Mouse (Mus musculus) lung, embryonic 14.5 days (tissue): Measurements from ENCODE around the gene Rxra. TPM values are rescaled to one million over a fixed set of nuclear protein-coding genes. Genes with fewer than 3 reads are reported as not detected.

Source experiments
- ATAC-seq: fragments of 200-750 bp; cut with Nextera tagmentation; 2 replicates; pipeline ENCODE4 v1.8.0; 2017; ENCODE audit warnings: mild to moderate bottlenecking, moderate TSS enrichment, moderate library complexity; ENCODE audit not compliant: insufficient read depth
- DNase-seq: peaks from one replicate; pipeline ENCODE4 v3.0.0-alpha.2; 2015
- H3K27ac ChIP-seq: fragments of 300-500 bp; sonication (generic); 2 replicates; pipeline ENCODE4 v1.5.1; 2014; ENCODE audit warnings: low read depth, mild to moderate bottlenecking, moderate library complexity
- H3K27me3 ChIP-seq: fragments of 300-500 bp; sonication (generic); 2 replicates; pipeline ENCODE4 v1.6.1; 2014; ENCODE audit warnings: low read length, control low read depth; ENCODE audit not compliant: insufficient read depth
- H3K36me3 ChIP-seq: fragments of 300-500 bp; sonication (generic); 2 replicates; pipeline ENCODE4 v1.6.1; 2014; ENCODE audit warnings: control low read depth; ENCODE audit not compliant: insufficient read depth
- H3K4me1 ChIP-seq: fragments of 300-500 bp; sonication (generic); 2 replicates; pipeline ENCODE4 v1.6.1; 2014; ENCODE audit warnings: antibody characterized with exemption, control low read depth; ENCODE audit not compliant: insufficient read depth
- H3K4me2 ChIP-seq: fragments of 300-500 bp; sonication (generic); 2 replicates; pipeline ENCODE4 v1.6.1; 2014; ENCODE audit warnings: mild to moderate bottlenecking
- H3K4me3 ChIP-seq: fragments of 300-500 bp; sonication (generic); 2 replicates; pipeline ENCODE4 v1.5.1; 2014; ENCODE audit warnings: low read depth, low read length
- H3K9ac ChIP-seq: fragments of 300-500 bp; sonication (generic); 2 replicates; pipeline ENCODE4 v1.6.1; 2014
- H3K9me3 ChIP-seq: fragments of 300-500 bp; sonication (generic); 2 replicates; pipeline ENCODE4 v1.6.1; 2016; ENCODE audit warnings: low read depth, low read length, control low read depth
- CTCF ChIP-seq: IDR thresholded peaks from 2 replicates; pipeline ENCODE4 v1.5.1; 2016; ENCODE audit warnings: antibody characterized with exemption, low read depth
- WGBS: fragments of 180-500 bp; shearing (Covaris S2); extraction: QIAGEN DNeasy Blood & Tissue Kit; methylation state at CpG from one replicate; pipeline ENCODE4 v1.1.7; 2014; 5-methylcytosine and 5-hydroxymethylcytosine counted together
- polyA plus RNA-seq: library from polyadenylated mRNA; unstranded; fragments of >200 nt; fragmentation: Nextera tagmentation; extraction: Ambion mirVana; gene quantifications from 2 replicates; pipeline ENCODE4 v1.2.1, GENCODE M21; 2014

Gene Rxra
- polyA plus RNA-seq, 1 experiment from 2014 or later = 10.3 TPM

GRCm38 (mm10) chr2:27746854-27747253, 70.6 kb downstream of the Rxra start:
- no peak for TF ChIP-seq CTCF
- H3K9me3 ChIP-seq = no peaks in the 10 kb centered on the region
- H3K4me2 ChIP-seq = no peak overlapping the region
- peaks cover 48% of the 10 kb centered on the region for H3K4me1 ChIP-seq
- DNase-seq (no peak), ATAC-seq (no peak)
- no peaks in the 10 kb centered on the region for H3K27me3 ChIP-seq
- peaks cover 66% of the 10 kb centered on the region for H3K36me3 ChIP-seq
- peak overlapping the region; percentile 9; the same call in 1 of the 2 replicates for H3K27ac ChIP-seq
- H3K4me3 ChIP-seq = no peak overlapping the region
- 60% methylated on average over 2 of the region's 2 CpGs for WGBS
- H3K9ac ChIP-seq = no peak overlapping the region

GRCm38 (mm10) chr2:27748984-27749383, 72.7 kb downstream of the Rxra start:
- Histone ChIP-seq H3K4me2 (no peak overlapping the region), H3K4me1 (peaks cover 51% of the 10 kb centered on the region), H3K4me3 (no peak overlapping the region), H3K9me3 (no peaks in the 10 kb centered on the region), H3K9ac (no peak overlapping the region), H3K36me3 (peaks cover 70% of the 10 kb centered on the region), H3K27ac (no peak overlapping the region), H3K27me3 (no peaks in the 10 kb centered on the region)
- DNase-seq (no peak), ATAC-seq (no peak)
- 77% methylated on average over 11 of the region's 11 CpGs for WGBS
- no peak for TF ChIP-seq CTCF

DNA sequence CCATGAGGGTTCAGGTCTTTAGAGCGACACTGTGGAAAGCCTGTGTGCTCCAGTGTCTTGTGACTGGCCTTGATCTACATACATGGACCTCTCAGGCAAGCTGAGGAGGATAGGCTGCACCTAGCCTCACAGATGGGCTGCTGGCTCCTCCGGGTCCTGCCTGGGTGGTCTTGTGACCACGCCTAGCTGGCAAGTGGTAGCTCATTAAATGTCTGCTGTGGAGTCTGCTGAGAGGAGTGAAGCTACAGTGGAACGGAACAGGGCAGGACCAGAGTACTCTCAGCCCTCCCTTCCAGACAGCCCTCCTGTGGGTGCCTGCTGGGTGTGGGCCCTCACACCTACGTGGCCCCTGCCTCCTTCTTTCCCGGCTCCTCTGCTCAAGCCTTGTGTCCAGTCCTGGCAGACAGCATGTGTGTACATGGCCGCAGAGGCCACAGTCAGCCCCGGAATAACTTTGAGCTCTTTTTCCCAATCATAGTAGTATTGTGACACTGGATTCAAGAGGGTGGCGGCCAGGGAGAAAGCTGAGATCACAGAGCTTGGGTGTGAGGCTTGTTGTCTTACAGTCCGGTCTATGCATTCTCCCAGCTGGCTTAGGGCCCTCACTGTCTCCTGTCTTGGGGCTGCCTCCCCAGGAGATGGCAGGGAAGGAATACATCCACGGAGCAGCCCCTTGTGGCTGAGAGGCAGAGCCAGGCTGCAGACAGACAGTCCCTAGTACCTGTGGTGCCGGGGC, 74.3 kb downstream of the Rxra start:
- peak; percentile 61 for DNase-seq
- WGBS = 46% methylated on average over 12 of the region's 12 CpGs
- peaks cover 81% of the 10 kb centered on the region for H3K36me3 ChIP-seq

DNA sequence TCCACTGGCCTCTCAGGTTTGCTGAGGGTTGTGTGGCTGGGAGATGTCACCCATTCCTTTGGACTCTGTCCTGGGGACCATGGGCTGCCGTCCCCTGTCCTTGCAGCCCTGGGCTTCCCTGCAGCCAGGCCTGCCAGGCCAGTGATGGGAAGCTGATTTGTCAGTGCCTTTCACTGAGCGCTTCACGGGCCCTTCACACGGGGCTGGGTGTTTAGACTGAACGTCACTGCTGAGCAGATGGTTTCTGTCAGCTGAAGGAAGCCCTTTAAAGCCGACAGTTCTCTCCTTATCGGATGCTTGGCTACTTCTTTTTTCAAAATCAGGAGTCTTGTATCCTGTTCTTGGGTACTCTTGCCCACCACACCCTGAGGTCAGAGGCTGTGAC, 74.9 kb downstream of the Rxra start:
- WGBS = 26% methylated on average over 7 of the region's 7 CpGs
- Histone ChIP-seq H3K27ac (peak overlapping the region; percentile 86), H3K9me3 (no peaks in the 10 kb centered on the region), H3K9ac (peak overlapping the region; percentile 20; the same call in 1 of the 2 replicates), H3K4me3 (no peak overlapping the region), H3K4me1 (peaks cover 31% of the 10 kb centered on the region), H3K27me3 (no peaks in the 10 kb centered on the region), H3K4me2 (no peak overlapping the region), H3K36me3 (peaks cover 86% of the 10 kb centered on the region)
- TF ChIP-seq CTCF = no peak
- peak; percentile 91 for DNase-seq
- ATAC-seq = peak; percentile 78

More for the DNA sequence above, 74.3 kb downstream of the Rxra start:
- peaks cover 36% of the 10 kb centered on the region for H3K4me1 ChIP-seq
- peak overlapping the region; percentile 20; the same call in 1 of the 2 replicates for H3K9ac ChIP-seq
- H3K27me3 ChIP-seq = no peaks in the 10 kb centered on the region
- ATAC-seq = peak; percentile 23
- no peaks in the 10 kb centered on the region for H3K9me3 ChIP-seq
- no peak overlapping the region for H3K4me2 ChIP-seq
- TF ChIP-seq CTCF = no peak; the same call in 1 of the 2 replicates
- H3K27ac ChIP-seq = peak overlapping the region; percentile 86
- H3K4me3 ChIP-seq = no peak overlapping the region

DNA sequence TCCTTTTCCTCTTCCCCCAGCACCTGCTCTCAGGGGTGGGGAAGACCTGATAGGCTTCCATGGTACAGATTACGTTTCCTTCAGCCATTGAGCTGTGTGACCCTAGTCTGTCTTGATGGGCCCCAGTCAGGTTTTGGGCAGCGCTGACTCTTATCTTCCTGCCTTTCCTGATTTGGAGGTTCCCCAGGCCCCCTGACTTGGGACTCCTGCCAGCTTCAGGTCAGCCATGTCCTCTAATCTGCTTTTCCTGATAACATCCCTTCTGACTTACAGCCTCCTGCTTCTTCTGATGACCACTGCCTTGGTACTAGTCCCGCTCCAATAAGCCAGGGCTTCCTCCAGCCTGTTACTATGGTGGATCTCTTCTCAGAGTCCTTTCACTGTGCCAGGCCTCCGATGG, 75.6 kb downstream of the Rxra start:
- no peak overlapping the region for H3K4me2 ChIP-seq
- H3K27me3 ChIP-seq = no peaks in the 10 kb centered on the region
- no peak for TF ChIP-seq CTCF
- 77% methylated on average over 4 of the region's 4 CpGs for WGBS
- peaks cover 89% of the 10 kb centered on the region for H3K36me3 ChIP-seq
- no peak overlapping the region for H3K9ac ChIP-seq
- no peak for DNase-seq
- H3K9me3 ChIP-seq = no peaks in the 10 kb centered on the region
- ATAC-seq = no peak
- H3K27ac ChIP-seq = no peak overlapping the region
- H3K4me1 ChIP-seq = peaks cover 24% of the 10 kb centered on the region
- H3K4me3 ChIP-seq = no peak overlapping the region

- Histone ChIP-seq H3K4me2 (no peak overlapping the region), H3K9ac (no peak overlapping the region), H3K27me3 (no peaks in the 10 kb centered on the region), H3K4me1 (peaks cover 41% of the 10 kb centered on the region), H3K4me3 (no peak overlapping the region), H3K36me3 (peaks cover 86% of the 10 kb centered on the region), H3K27ac (no peak overlapping the region), H3K9me3 (no peaks in the 10 kb centered on the region)
- TF ChIP-seq CTCF = no peak
- no peak for DNase-seq
- WGBS = 91% methylated on average over 9 of the region's 9 CpGs
- ATAC-seq = no peak
Measured at GRCm38 (mm10) chr2:27754094-27754493, 77.9 kb downstream of the Rxra start.

DNA sequence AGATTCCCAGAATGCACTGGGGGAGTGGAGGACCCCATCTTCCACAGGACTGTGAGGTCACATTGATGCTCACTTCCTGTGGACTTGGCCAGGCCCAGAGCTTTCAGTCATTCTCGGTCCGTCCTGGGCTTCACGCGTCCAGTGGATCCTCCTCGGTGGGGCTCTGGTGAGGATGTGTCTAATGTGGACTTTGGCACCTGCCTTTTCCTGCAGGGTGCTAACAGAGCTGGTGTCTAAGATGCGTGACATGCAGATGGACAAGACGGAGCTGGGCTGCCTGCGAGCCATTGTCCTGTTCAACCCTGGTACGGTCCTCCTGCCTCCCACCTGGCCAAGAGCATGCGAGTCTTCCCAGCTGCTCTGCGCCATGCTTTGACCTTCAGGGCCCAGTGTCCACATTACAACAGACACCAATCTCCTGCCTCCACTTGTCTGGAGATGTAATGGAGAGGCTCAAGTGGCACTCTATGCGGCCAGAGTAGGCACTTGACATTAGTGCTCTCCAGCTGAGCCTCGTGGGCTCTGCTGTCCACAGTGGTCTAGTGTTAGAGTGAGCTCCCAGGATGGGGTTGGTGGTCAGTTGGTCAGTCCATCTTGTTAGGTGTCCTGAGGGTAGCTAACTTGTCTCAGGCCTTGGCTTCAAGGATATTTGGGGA, 79.9 kb downstream of the Rxra start:
- ATAC-seq (no peak), DNase-seq (no peak)
- Histone ChIP-seq H3K9me3 (no peaks in the 10 kb centered on the region), H3K9ac (no peak overlapping the region), H3K4me3 (no peak overlapping the region), H3K36me3 (peaks cover 86% of the 10 kb centered on the region), H3K27me3 (no peaks in the 10 kb centered on the region), H3K4me1 (peaks cover 36% of the 10 kb centered on the region), H3K4me2 (no peak overlapping the region), H3K27ac (no peak overlapping the region)
- 79% methylated on average over 13 of the region's 13 CpGs for WGBS
- TF ChIP-seq CTCF = no peak
